Mouse (Mus musculus) ES-Bruce4 (cell line): ENCODE measurements around the gene Inppl1.

ENCODE experiments used
- CTCF ChIP-seq: IDR thresholded peaks from one replicate; pipeline ENCODE4 v1.8.1; 2011; ENCODE audit warnings: low read depth, low read length
- EP300 ChIP-seq: IDR thresholded peaks from 2 replicates; pipeline ENCODE4 v1.6.1; 2011; ENCODE audit warnings: low read depth, low read length; ENCODE audit not compliant: insufficient read depth
- POLR2A ChIP-seq: IDR thresholded peaks from one replicate; pipeline ENCODE4 v1.8.1; 2011; ENCODE audit warnings: low read length; ENCODE audit not compliant: insufficient read depth

GRCm38 (mm10) chr7:101821571-101822501 lies 16.2 kb downstream of the Inppl1 start:
- TF ChIP-seq EP300: no peak
- no peak for TF ChIP-seq POLR2A
- TF ChIP-seq CTCF: no peak
